Mouse (Mus musculus): ENCODE results near the gene Dnaja3. TPM values are rescaled to one million over a fixed set of nuclear protein-coding genes. Genes with fewer than 3 reads are reported as not detected.

The Dnaja3 gene
- polyA plus RNA-seq, 1 experiment from 2014 or later, result 57.0 TPM

- Histone ChIP-seq H3K9ac (ENCODE audit: low read length) (no peak overlapping the region), H3K4me2 (no peak overlapping the region), H3K9me3 (ENCODE audit: control insufficient read depth, low read length) (no peaks in the 10 kb centered on the region), H3K36me3 (ENCODE audit: control insufficient read depth, insufficient read depth, low read length) (no peaks in the 10 kb centered on the region; the same call in 1 of the 2 replicates), H3K27ac (ENCODE audit: low read depth, low read length) (no peak overlapping the region), H3K4me3 (ENCODE audit: low read depth, low read length) (no peak overlapping the region), H3K27me3 (ENCODE audit: control insufficient read depth, insufficient read depth, low read length) (no peaks in the 10 kb centered on the region), H3K4me1 (ENCODE audit: control insufficient read depth, insufficient read depth, low read length) (peaks cover 15% of the 10 kb centered on the region)
- DNase-seq (ENCODE audit: low spot score, missing footprints) (peak; percentile 78), ATAC-seq (ENCODE audit: low FRiP score) (no peak)
- 78% methylated on average over 7 of the region's 7 CpGs for WGBS
Measured at GRCm38 (mm10) chr16:4651624-4652023, 11.8 kb downstream of the Dnaja3 start.

- H3K4me3 ChIP-seq (ENCODE audit: low read depth, low read length), result no peak overlapping the region
- H3K27me3 ChIP-seq (ENCODE audit: control insufficient read depth, insufficient read depth, low read length), result no peaks in the 10 kb centered on the region
- no peak overlapping the region for H3K27ac ChIP-seq (ENCODE audit: low read depth, low read length)
- WGBS, result 78% methylated on average over 4 of the region's 4 CpGs
- DNase-seq (ENCODE audit: low spot score, missing footprints), result peak; percentile 53
- no peak overlapping the region for H3K4me2 ChIP-seq
- H3K4me1 ChIP-seq (ENCODE audit: control insufficient read depth, insufficient read depth, low read length), result peaks cover 15% of the 10 kb centered on the region
- no peak for ATAC-seq (ENCODE audit: low FRiP score)
- H3K36me3 ChIP-seq (ENCODE audit: control insufficient read depth, insufficient read depth, low read length), result no peaks in the 10 kb centered on the region
- H3K9ac ChIP-seq (ENCODE audit: low read length), result no peak overlapping the region
- no peaks in the 10 kb centered on the region for H3K9me3 ChIP-seq (ENCODE audit: control insufficient read depth, low read length)
Measured at GRCm38 (mm10) chr16:4652707-4653416, 13.1 kb downstream of the Dnaja3 start.

GRCm38 (mm10) chr16:4654706-4655105, 14.9 kb downstream of the Dnaja3 start:
- Histone ChIP-seq H3K9ac (ENCODE audit: low read length) (no peak overlapping the region), H3K9me3 (ENCODE audit: control insufficient read depth, low read length) (no peaks in the 10 kb centered on the region), H3K4me1 (ENCODE audit: control insufficient read depth, insufficient read depth, low read length) (peaks cover 18% of the 10 kb centered on the region), H3K4me2 (no peak overlapping the region), H3K36me3 (ENCODE audit: control insufficient read depth, insufficient read depth, low read length) (no peaks in the 10 kb centered on the region), H3K27me3 (ENCODE audit: control insufficient read depth, insufficient read depth, low read length) (no peaks in the 10 kb centered on the region), H3K4me3 (ENCODE audit: low read depth, low read length) (no peak overlapping the region), H3K27ac (ENCODE audit: low read depth, low read length) (no peak overlapping the region)
- WGBS, result 83% methylated on average over 10 of the region's 10 CpGs
- no peak for ATAC-seq (ENCODE audit: low FRiP score)
- peak; percentile 79 for DNase-seq (ENCODE audit: low spot score, missing footprints)

- Histone ChIP-seq H3K27me3 (ENCODE audit: control insufficient read depth, insufficient read depth, low read length) (no peaks in the 10 kb centered on the region), H3K36me3 (ENCODE audit: control insufficient read depth, insufficient read depth, low read length) (no peaks in the 10 kb centered on the region), H3K9ac (ENCODE audit: low read length) (no peak overlapping the region), H3K9me3 (ENCODE audit: control insufficient read depth, low read length) (no peaks in the 10 kb centered on the region), H3K4me2 (no peak overlapping the region), H3K4me3 (ENCODE audit: low read depth, low read length) (no peak overlapping the region), H3K4me1 (ENCODE audit: control insufficient read depth, insufficient read depth, low read length) (peaks cover 18% of the 10 kb centered on the region), H3K27ac (ENCODE audit: low read depth, low read length) (peak overlapping the region; percentile 22; the same call in 1 of the 2 replicates)
- DNase-seq (ENCODE audit: low spot score, missing footprints), result no peak
- ATAC-seq (ENCODE audit: low FRiP score), result no peak
- 67% methylated on average over 4 of the region's 4 CpGs for WGBS
Measured at GRCm38 (mm10) chr16:4655251-4655734, 15.5 kb downstream of the Dnaja3 start.

GRCm38 (mm10) chr16:4655764-4656570, 16.2 kb downstream of the Dnaja3 start:
- no peak overlapping the region for H3K4me2 ChIP-seq
- peak; percentile 72 for ATAC-seq (ENCODE audit: low FRiP score)
- peak; percentile 87 for DNase-seq (ENCODE audit: low spot score, missing footprints)
- H3K9me3 ChIP-seq (ENCODE audit: control insufficient read depth, low read length), result no peaks in the 10 kb centered on the region
- H3K9ac ChIP-seq (ENCODE audit: low read length), result no peak overlapping the region
- no peaks in the 10 kb centered on the region for H3K36me3 ChIP-seq (ENCODE audit: control insufficient read depth, insufficient read depth, low read length)
- H3K4me3 ChIP-seq (ENCODE audit: low read depth, low read length), result no peak overlapping the region
- 18% methylated on average over 11 of the region's 11 CpGs for WGBS
- peaks cover 18% of the 10 kb centered on the region for H3K4me1 ChIP-seq (ENCODE audit: control insufficient read depth, insufficient read depth, low read length)
- peak overlapping the region; percentile 22; the same call in 1 of the 2 replicates for H3K27ac ChIP-seq (ENCODE audit: low read depth, low read length)
- no peaks in the 10 kb centered on the region for H3K27me3 ChIP-seq (ENCODE audit: control insufficient read depth, insufficient read depth, low read length)

- H3K36me3 ChIP-seq (ENCODE audit: control insufficient read depth, insufficient read depth, low read length), result no peaks in the 10 kb centered on the region; the same call in 1 of the 2 replicates
- DNase-seq (ENCODE audit: low spot score, missing footprints) (peak; percentile 70), ATAC-seq (ENCODE audit: low FRiP score) (no peak)
- 63% methylated on average over 9 of the region's 9 CpGs for WGBS
- no peaks in the 10 kb centered on the region for H3K27me3 ChIP-seq (ENCODE audit: control insufficient read depth, insufficient read depth, low read length)
- H3K9me3 ChIP-seq (ENCODE audit: control insufficient read depth, low read length), result no peaks in the 10 kb centered on the region
- no peak overlapping the region for H3K9ac ChIP-seq (ENCODE audit: low read length)
- no peak overlapping the region for H3K4me3 ChIP-seq (ENCODE audit: low read depth, low read length)
- H3K4me2 ChIP-seq, result no peak overlapping the region
- H3K4me1 ChIP-seq (ENCODE audit: control insufficient read depth, insufficient read depth, low read length), result peaks cover 18% of the 10 kb centered on the region
- peak overlapping the region; percentile 22; the same call in 1 of the 2 replicates for H3K27ac ChIP-seq (ENCODE audit: low read depth, low read length)
Measured at GRCm38 (mm10) chr16:4656571-4657081, 16.8 kb downstream of the Dnaja3 start.

- Histone ChIP-seq H3K4me3 (ENCODE audit: low read depth, low read length) (no peak overlapping the region), H3K4me1 (ENCODE audit: control insufficient read depth, insufficient read depth, low read length) (peaks cover 18% of the 10 kb centered on the region), H3K9me3 (ENCODE audit: control insufficient read depth, low read length) (no peaks in the 10 kb centered on the region), H3K27ac (ENCODE audit: low read depth, low read length) (no peak overlapping the region), H3K9ac (ENCODE audit: low read length) (0 out of 2 replicates have a peak overlapping the region, but pooled peaks have one; percentile 7), H3K4me2 (no peak overlapping the region), H3K27me3 (ENCODE audit: control insufficient read depth, insufficient read depth, low read length) (no peaks in the 10 kb centered on the region), H3K36me3 (ENCODE audit: control insufficient read depth, insufficient read depth, low read length) (no peaks in the 10 kb centered on the region; the same call in 1 of the 2 replicates)
- DNase-seq (ENCODE audit: low spot score, missing footprints), result peak; percentile 86
- WGBS, result 24% methylated on average over 10 of the region's 11 CpGs
- ATAC-seq (ENCODE audit: low FRiP score), result no peak
Measured at GRCm38 (mm10) chr16:4658781-4659245, 19.0 kb downstream of the Dnaja3 start.

- ATAC-seq (ENCODE audit: low FRiP score) (no peak), DNase-seq (ENCODE audit: low spot score, missing footprints) (peak; percentile 84)
- Histone ChIP-seq H3K9me3 (ENCODE audit: control insufficient read depth, low read length) (no peaks in the 10 kb centered on the region), H3K4me3 (ENCODE audit: low read depth, low read length) (no peak overlapping the region), H3K4me1 (ENCODE audit: control insufficient read depth, insufficient read depth, low read length) (peaks cover 18% of the 10 kb centered on the region), H3K27ac (ENCODE audit: low read depth, low read length) (no peak overlapping the region), H3K36me3 (ENCODE audit: control insufficient read depth, insufficient read depth, low read length) (no peaks in the 10 kb centered on the region; the same call in 1 of the 2 replicates), H3K4me2 (no peak overlapping the region), H3K9ac (ENCODE audit: low read length) (0 out of 2 replicates have a peak overlapping the region, but pooled peaks have one; percentile 7), H3K27me3 (ENCODE audit: control insufficient read depth, insufficient read depth, low read length) (no peaks in the 10 kb centered on the region)
- 24% methylated on average over 2 of the region's 2 CpGs for WGBS
Measured at GRCm38 (mm10) chr16:4659326-4659725, 19.5 kb downstream of the Dnaja3 start.

All from midbrain, embryonic 11.5 days (tissue).